ENCODE assay signal across 8 mouse cellular contexts in genomic region chr7:45714630-45715089, GRCm38 (mm10). TPM values are rescaled to one million over a fixed set of nuclear protein-coding genes. Genes with fewer than 3 reads are reported as not detected.
DNase-seq lines count a peak whose midpoint lies in the region; ATAC-seq lines count a peak whose summit lies in the region.

No protein-coding gene starts in this region.

- 7% methylated on average over 14 of the region's 14 CpGs for WGBS in embryonic facial prominence, embryonic 15.5 days
- 9% methylated on average over 14 of the region's 14 CpGs for WGBS in midbrain, embryonic 14.5 days

- peak overlapping the region; percentile 89 for H3K27ac ChIP-seq in embryonic facial prominence, embryonic 15.5 days (replicated peaks)
- peak overlapping the region; percentile 74 for H3K27ac ChIP-seq in midbrain, embryonic 14.5 days (replicated peaks; ENCODE audit: low read depth, low read length)

- peak overlapping the region; percentile 82 for H3K4me3 ChIP-seq in embryonic facial prominence, embryonic 15.5 days (replicated peaks)
- peak overlapping the region; percentile 66 for H3K4me3 ChIP-seq in midbrain, embryonic 14.5 days (replicated peaks; ENCODE audit: low read depth, low read length)

- no peaks in the 10 kb centered on the region for H3K9me3 ChIP-seq in embryonic facial prominence, embryonic 15.5 days (replicated peaks)
- H3K9me3 ChIP-seq in midbrain, embryonic 14.5 days (ENCODE audit: control insufficient read depth, low read length) = no peaks in the 10 kb centered on the region

- no peak; the same call in 1 of the 2 replicates for ATAC-seq in embryonic facial prominence, embryonic 15.5 days (ENCODE audit: insufficient number of reproducible peaks, low FRiP score, low TSS enrichment, low read depth)
- no peak; the same call in 1 of the 2 replicates for ATAC-seq in midbrain, embryonic 14.5 days (ENCODE audit: low FRiP score, low TSS enrichment)

- H3K9ac ChIP-seq in embryonic facial prominence, embryonic 15.5 days = peak overlapping the region; percentile 58
- peak overlapping the region; percentile 76 for H3K9ac ChIP-seq in midbrain, embryonic 14.5 days (replicated peaks; ENCODE audit: low read length)

- H3K36me3 ChIP-seq in embryonic facial prominence, embryonic 15.5 days = peaks cover 47% of the 10 kb centered on the region
- peaks cover 46% of the 10 kb centered on the region for H3K36me3 ChIP-seq in midbrain, embryonic 14.5 days (ENCODE audit: control insufficient read depth, insufficient read depth, low read length)

- H3K27me3 ChIP-seq in embryonic facial prominence, embryonic 15.5 days = no peaks in the 10 kb centered on the region
- H3K27me3 ChIP-seq in midbrain, embryonic 14.5 days (ENCODE audit: control insufficient read depth, insufficient read depth, low read length) = no peaks in the 10 kb centered on the region

- H3K4me1 ChIP-seq in embryonic facial prominence, embryonic 15.5 days = peaks cover 56% of the 10 kb centered on the region
- peaks cover 48% of the 10 kb centered on the region for H3K4me1 ChIP-seq in midbrain, embryonic 14.5 days (ENCODE audit: control insufficient read depth, insufficient read depth, low read length)

- DNase-seq in lung, adult 18-20 months = peak; percentile 57 to 72
- DNase-seq in lung, postnatal 14 days = no peak
- peak; percentile 69 for DNase-seq in kidney, postnatal 14 days
- no peak for DNase-seq in midbrain, embryonic 14.5 days
- no peak for DNase-seq in embryo, embryonic 9.5 days (ENCODE audit: extremely low spot score)
- no peak for DNase-seq in spleen, adult 12 weeks (ENCODE audit: low spot score)
- no peak for DNase-seq in layer of hippocampus, adult 9-10 months (ENCODE audit: low spot score)

- peak overlapping the region; percentile 91 for H3K4me2 ChIP-seq in embryonic facial prominence, embryonic 15.5 days (replicated peaks)
- H3K4me2 ChIP-seq in midbrain, embryonic 14.5 days (ENCODE audit: low read length) = peak overlapping the region; percentile 96

RNA-seq across cellular contexts. Expression of gene Rpl18, which starts 0.6 kb away (rescaled TPM):
- 1,062 and 1,100 TPM in 2 replicates for polyA plus RNA-seq in embryonic facial prominence, embryonic 15.5 days (2015; fragmentation: Nextera tagmentation; extraction: Ambion mirVana)
- 631 and 710 TPM in 2 replicates for polyA plus RNA-seq in midbrain, embryonic 14.5 days (2014; fragmentation: Nextera tagmentation; extraction: Ambion mirVana)

RNA-seq across cellular contexts. Expression of gene Sphk2, which starts 3.1 kb away (rescaled TPM):
- polyA plus RNA-seq in embryonic facial prominence, embryonic 15.5 days (2015; fragmentation: Nextera tagmentation; extraction: Ambion mirVana) = 38.4 and 43.4 TPM in 2 replicates
- polyA plus RNA-seq in midbrain, embryonic 14.5 days (2014; fragmentation: Nextera tagmentation; extraction: Ambion mirVana) = 17.2 and 19.2 TPM in 2 replicates

RNA-seq across cellular contexts. Expression of gene Fam83e, which starts 6.4 kb away (rescaled TPM):
- polyA plus RNA-seq in embryonic facial prominence, embryonic 15.5 days (2015; fragmentation: Nextera tagmentation; extraction: Ambion mirVana) = 2.1 and 3.2 TPM in 2 replicates
- polyA plus RNA-seq in midbrain, embryonic 14.5 days (2014; fragmentation: Nextera tagmentation; extraction: Ambion mirVana) = 0.46 and 0.90 TPM in 2 replicates

RNA-seq across cellular contexts. Expression of gene Dbp, which starts 9.8 kb away (rescaled TPM):
- polyA plus RNA-seq in embryonic facial prominence, embryonic 15.5 days (2015; fragmentation: Nextera tagmentation; extraction: Ambion mirVana) = 6.8 and 7.0 TPM in 2 replicates
- 1.9 and 4.3 TPM in 2 replicates for polyA plus RNA-seq in midbrain, embryonic 14.5 days (2014; fragmentation: Nextera tagmentation; extraction: Ambion mirVana)

RNA-seq across cellular contexts. Expression of gene Spaca4, which starts 11.0 kb away (rescaled TPM):
- 0.24 and 0.25 TPM in 2 replicates for polyA plus RNA-seq in embryonic facial prominence, embryonic 15.5 days (2015; fragmentation: Nextera tagmentation; extraction: Ambion mirVana)
- not detected in 2 replicates for polyA plus RNA-seq in midbrain, embryonic 14.5 days (2014; fragmentation: Nextera tagmentation; extraction: Ambion mirVana)

Comparison
In these comparisons a context has a peak if more than half of its experiments do, and no peak if none do; other contexts are left out.
1. DNase-seq: peak in lung, adult 18-20 months (2 of 2) and kidney, postnatal 14 days (single experiment); none in lung, postnatal 14 days (single experiment), midbrain, embryonic 14.5 days (single experiment), embryo, embryonic 9.5 days (single experiment), spleen, adult 12 weeks (single experiment) and layer of hippocampus, adult 9-10 months (single experiment).